Mouse (Mus musculus): ENCODE results near the gene Tor2a. TPM values are rescaled to one million over a fixed set of nuclear protein-coding genes. Genes with fewer than 3 reads are reported as not detected.

The Tor2a gene
- total and polyA plus RNA-seq, 3 experiments: 54.7 to 62.2 TPM; not detected in 1

- Histone ChIP-seq H3K9ac (ENCODE audit: control insufficient read depth, low read depth, low read length, poor library complexity, severe bottlenecking) (no peak overlapping the region), H3K36me3 (ENCODE audit: control insufficient read depth in 1 of 2, insufficient read depth in 2 of 2, low read length in 2 of 2) (peaks cover 14 to 33% of the 10 kb centered on the region in 2 experiments), H3K27ac (ENCODE audit: control insufficient read depth, low read depth, low read length) (no peak overlapping the region), H3K9me3 (replicated peaks; ENCODE audit: insufficient read depth, low read length) (no peaks in the 10 kb centered on the region), H3K79me2 (ENCODE audit: control insufficient read depth, insufficient read depth, low read length, poor library complexity) (peaks cover 34% of the 10 kb centered on the region), H3K27me3 (ENCODE audit: control insufficient read depth in 1 of 2, insufficient read depth in 2 of 2, low read length in 2 of 2) (no peaks in the 10 kb centered on the region), H3K4me1 (ENCODE audit: control insufficient read depth in 1 of 2, insufficient read depth in 2 of 2, low read length in 2 of 2) (peaks cover 14 to 33% of the 10 kb centered on the region in 2 experiments), H3K4me3 (ENCODE audit: control insufficient read depth in 1 of 2, insufficient read depth in 1 of 2, low read depth in 2 of 2, low read length in 2 of 2) (no peak overlapping the region)
- peak; percentile 87 for DNase-seq (ENCODE audit: low read depth, low spot score)
- no peak for TF ChIP-seq SMC3 (IDR thresholded peaks at IDR 0.05; ENCODE audit: low read depth, low read length)
- no peak for TF ChIP-seq USF2 (IDR thresholded peaks at IDR 0.05; ENCODE audit: borderline replicate concordance in 1 of 2, insufficient read depth in 1 of 2, low read depth in 1 of 2, low read length in 2 of 2)
- TF ChIP-seq EP300 (IDR thresholded peaks at IDR 0.05; ENCODE audit: low read depth in 1 of 2, low read length in 2 of 2): peak; percentile 48 to 53; a peak in 2 of 4 replicates
- TF ChIP-seq RAD21 (IDR thresholded peaks at IDR 0.05; ENCODE audit: low read depth, low read length): no peak
- no peak for TF ChIP-seq CHD2 (IDR thresholded peaks at IDR 0.05; ENCODE audit: low read length)
- no peak for TF ChIP-seq MAFK (IDR thresholded peaks at IDR 0.05; ENCODE audit: borderline replicate concordance, low read depth, low read length)
- TF ChIP-seq ZMIZ1 (IDR thresholded peaks at IDR 0.05; ENCODE audit: low read depth, low read length): no peak
- TF ChIP-seq GATA1 (IDR thresholded peaks at IDR 0.05; ENCODE audit: low read depth, low read length): peak; percentile 29; the same call in 1 of the 2 replicates
- TF ChIP-seq KAT2A (conservative IDR thresholded peaks at IDR 0.05; ENCODE audit: low read depth, low read length): no peak
- no peak for TF ChIP-seq MAZ (IDR thresholded peaks at IDR 0.05; ENCODE audit: low read depth, low read length)
- TF ChIP-seq RCOR1 (IDR thresholded peaks at IDR 0.05; ENCODE audit: low read depth, low read length): peak; percentile 87
- TF ChIP-seq TAL1 (IDR thresholded peaks at IDR 0.05; ENCODE audit: low read length): no peak
- no peak for TF ChIP-seq MEF2A (IDR thresholded peaks at IDR 0.05; ENCODE audit: extremely low read depth, insufficient replicate concordance, low read depth, low read length, poor library complexity, severe bottlenecking)
- 0 out of 2 replicates have a peak, but pooled peaks have one; percentile 11 for TF ChIP-seq ELF1 (IDR thresholded peaks at IDR 0.05; ENCODE audit: low read depth, low read length)
- no peak for TF ChIP-seq GABPA (IDR thresholded peaks at IDR 0.05; ENCODE audit: low read depth, low read length)
- no peak for TF ChIP-seq ZKSCAN1 (IDR thresholded peaks at IDR 0.05; ENCODE audit: low read depth, low read length)
- TF ChIP-seq POLR2A (IDR thresholded peaks at IDR 0.05; ENCODE audit: control insufficient read depth in 1 of 2, insufficient read depth in 1 of 2, low read depth in 1 of 2, low read length in 2 of 2, poor library complexity in 1 of 2): no peak
- no peak for TF ChIP-seq MYB (IDR thresholded peaks at IDR 0.05; ENCODE audit: low read depth, low read length)
- TF ChIP-seq HCFC1 (IDR thresholded peaks at IDR 0.05; ENCODE audit: low read depth, low read length): no peak
- TF ChIP-seq ETS1 (IDR thresholded peaks at IDR 0.05; ENCODE audit: low read depth, low read length): peak; percentile 58; the same call in 1 of the 2 replicates
- no peak for TF ChIP-seq USF1 (IDR thresholded peaks at IDR 0.05; ENCODE audit: low read depth, low read length)
- no peak for TF ChIP-seq ZNF384 (IDR thresholded peaks at IDR 0.05; ENCODE audit: low read depth, low read length)
- no peak for TF ChIP-seq CHD1 (IDR thresholded peaks at IDR 0.05; ENCODE audit: low read depth, low read length)
- TF ChIP-seq SIN3A (IDR thresholded peaks at IDR 0.05; ENCODE audit: low read length): peak; percentile 39; the same call in 1 of the 2 replicates
- TF ChIP-seq E2F4 (IDR thresholded peaks at IDR 0.05; ENCODE audit: borderline replicate concordance, low read depth, low read length): no peak
- TF ChIP-seq ZC3H11A (IDR thresholded peaks at IDR 0.05; ENCODE audit: low read depth, low read length): no peak
Measured at GRCm38 (mm10) chr2:32710425-32710824, 46.6 kb upstream of the Tor2a start.
